Mouse (Mus musculus) spleen, postnatal 36 days (tissue): ENCODE measurements around the gene Gpbp1l1.

Experiments
- DNase-seq, 2 experiments: peaks; one replicate each; pipeline ENCODE4 v3.0.0; 2022; ENCODE audit warnings: low spot score in 2 of 2, mixed read lengths in 1 of 2

Gpbp1l1 gene

DNA sequence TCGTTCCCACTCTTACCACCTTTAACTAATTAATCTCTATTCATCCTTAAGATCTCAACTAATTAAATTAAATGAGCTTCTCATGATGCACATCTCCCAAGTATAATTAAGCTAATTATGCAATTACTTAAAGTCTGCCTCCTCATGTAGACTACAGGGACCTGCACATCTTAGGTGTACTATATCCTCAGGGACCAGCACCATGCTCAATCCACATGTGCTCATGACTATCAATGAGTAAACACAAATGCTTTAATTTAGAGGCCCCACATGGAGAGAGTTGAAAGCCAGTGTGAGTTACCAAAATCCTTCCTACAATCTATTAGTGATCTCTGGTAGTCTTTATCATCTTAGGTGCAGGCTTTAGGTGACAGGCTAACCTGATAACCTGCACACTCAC is 77.7 kb downstream of the Gpbp1l1 start:
- no peak for DNase-seq

DNA sequence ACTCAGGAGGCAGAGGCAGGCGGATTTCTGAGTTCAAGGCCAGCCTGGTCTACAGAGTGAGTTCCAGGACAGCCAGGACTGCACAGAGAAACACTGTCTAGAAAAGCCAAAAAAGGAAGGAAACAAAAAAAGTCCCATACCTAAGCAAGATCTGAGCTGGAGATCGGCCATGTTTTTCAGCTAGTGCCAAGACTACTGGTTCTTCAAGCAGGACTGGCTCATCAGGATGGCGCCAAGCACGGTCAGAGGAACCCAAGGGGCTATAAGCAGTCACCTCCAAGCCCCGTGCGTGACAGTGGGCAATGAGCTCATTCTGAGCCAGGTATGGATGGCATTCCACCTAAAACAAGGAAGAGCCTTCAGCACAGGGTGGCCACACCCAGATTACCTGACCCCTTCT is 81.4 kb downstream of the Gpbp1l1 start:
- DNase-seq: no peak

DNA sequence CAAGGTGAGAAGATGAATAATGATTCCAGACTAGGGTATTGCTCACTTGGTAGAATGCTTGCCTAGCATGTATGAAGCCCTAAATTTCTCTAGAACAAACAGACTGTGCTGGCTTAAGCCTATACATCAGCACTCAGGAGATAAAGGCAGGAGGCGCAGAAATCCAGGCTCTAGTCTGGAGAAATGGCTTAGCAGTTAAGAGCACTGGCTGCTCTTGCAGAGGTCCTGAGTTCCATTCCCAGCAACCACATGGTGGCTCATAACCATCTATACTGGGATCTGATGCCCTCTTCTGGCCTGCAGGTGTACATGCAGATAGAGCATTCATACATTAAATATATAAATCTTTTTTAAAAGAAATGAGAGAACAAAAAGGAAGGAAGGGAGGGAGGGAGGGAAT is 84.6 kb downstream of the Gpbp1l1 start:
- no peak for DNase-seq
